Mouse (Mus musculus) limb, embryonic 14.5 days (tissue): ENCODE data around the gene Fgfr2. TPM values are rescaled to one million over a fixed set of nuclear protein-coding genes. Genes with fewer than 3 reads are reported as not detected.
A peak's percentile ranks its signal among the peaks of the same experiment; 100 is the strongest.
"Not testable (repeated sequence)": the region's sequence is repeated elsewhere in the genome, so short reads cannot be mapped to it uniquely, and the experiment has no call there.

Experiments used
- ATAC-seq: fragments of 200-750 bp; cut with Nextera tagmentation; 2 replicates; pipeline ENCODE4 v1.8.0; 2017; ENCODE audit warnings: low read depth, moderate number of reproducible peaks, moderate TSS enrichment; ENCODE audit not compliant: low FRiP score
- DNase-seq: peaks from one replicate; pipeline ENCODE4 v3.0.0-alpha.2; 2015; ENCODE audit warnings: low spot score
- H3K27ac ChIP-seq: fragments of 300-500 bp; sonication (generic); replicated peaks from 2 replicates; pipeline ENCODE4 v1.5.1; 2014; ENCODE audit warnings: low read depth, mild to moderate bottlenecking, low read length, moderate library complexity, mixed read lengths
- H3K27me3 ChIP-seq: fragments of 300-500 bp; sonication (generic); 2 replicates; pipeline ENCODE4 v1.6.1; 2014; ENCODE audit warnings: low read length, mixed read lengths; ENCODE audit not compliant: control insufficient read depth, insufficient read depth
- H3K36me3 ChIP-seq: fragments of 300-500 bp; sonication (generic); 2 replicates; pipeline ENCODE4 v1.6.1; 2014; ENCODE audit warnings: mild to moderate bottlenecking, low read length, moderate library complexity, mixed read lengths; ENCODE audit not compliant: control insufficient read depth, insufficient read depth
- H3K4me1 ChIP-seq: fragments of 300-500 bp; sonication (generic); 2 replicates; pipeline ENCODE4 v1.6.1; 2014; ENCODE audit warnings: antibody characterized with exemption, low read length, mixed read lengths; ENCODE audit not compliant: control insufficient read depth, insufficient read depth
- H3K4me2 ChIP-seq: fragments of 300-500 bp; sonication (generic); replicated peaks from 2 replicates; pipeline ENCODE4 v1.6.1; 2014; ENCODE audit warnings: low read depth, mild to moderate bottlenecking, low read length, moderate library complexity; ENCODE audit not compliant: severe bottlenecking
- H3K4me3 ChIP-seq: fragments of 300-500 bp; sonication (generic); replicated peaks from 2 replicates; pipeline ENCODE4 v1.5.1; 2014; ENCODE audit warnings: low read length
- H3K9ac ChIP-seq: fragments of 300-500 bp; sonication (generic); 2 replicates; pipeline ENCODE4 v1.6.1; 2014; ENCODE audit warnings: mild to moderate bottlenecking, low read depth, low read length, moderate library complexity; ENCODE audit not compliant: severe bottlenecking
- H3K9me3 ChIP-seq: fragments of 300-500 bp; sonication (generic); 2 replicates; pipeline ENCODE4 v1.6.1; 2016; ENCODE audit warnings: low read length; ENCODE audit not compliant: control insufficient read depth
- POLR2A ChIP-seq: fragments of 200-500 bp; IDR thresholded peaks from 2 replicates; pipeline ENCODE4 v1.8.0; 2012; ENCODE audit warnings: inconsistent platforms, mild to moderate bottlenecking, moderate library complexity, borderline replicate concordance; ENCODE audit not compliant: insufficient read depth, insufficient read length; ENCODE audit errors: extremely low read depth
- WGBS: fragments of 180-500 bp; shearing (Covaris S2); extraction: QIAGEN DNeasy Blood & Tissue Kit; methylation state at CpG from one replicate; pipeline ENCODE4 v1.1.7; 2014; 5-methylcytosine and 5-hydroxymethylcytosine counted together
- polyA plus RNA-seq, 2 experiments: library from polyadenylated mRNA; depleted of rRNA in 1 of 2; stranded (reverse) in 1 of 2; unstranded in 1 of 2; fragments of >200 nt; fragmentation: Nextera tagmentation in 1 of 2; extraction: Ambion mirVana in 1 of 2; gene quantifications; 2 replicates each; pipeline versions ENCODE4 v1.2.1 to v1.2.3; 2012 to 2014

Fgfr2 gene
- polyA plus RNA-seq, 2 experiments = 131 to 133 TPM

DNA sequence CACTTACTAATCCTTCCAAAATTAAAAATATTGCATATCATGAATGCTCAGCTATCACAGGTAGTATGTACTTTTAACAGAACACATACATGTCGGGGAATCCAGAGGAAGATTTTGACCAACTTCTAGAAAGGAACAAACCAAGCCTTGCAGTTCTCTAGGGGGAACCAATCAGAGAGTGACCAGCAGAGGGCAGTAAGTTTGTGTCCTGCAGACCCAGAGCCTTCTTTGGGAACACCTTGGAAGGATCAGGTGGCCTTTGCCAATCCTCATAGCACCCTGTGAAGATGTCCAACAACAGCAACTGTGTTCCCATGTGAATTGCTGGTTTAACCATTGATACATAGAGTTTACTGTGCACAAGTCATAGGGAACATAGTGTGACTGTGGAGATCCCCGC lies 2060.6 kb downstream of the Fgfr2 start:
- Histone ChIP-seq H3K27me3 (no peaks in the 10 kb centered on the region), H3K4me3 (no peak overlapping the region), H3K36me3 (no peaks in the 10 kb centered on the region), H3K9me3 (no peaks in the 10 kb centered on the region), H3K9ac (no peak overlapping the region), H3K4me2 (no peak overlapping the region), H3K4me1 (no peaks in the 10 kb centered on the region), H3K27ac (no peak overlapping the region)
- ATAC-seq (no peak), DNase-seq (no peak)
- 91% methylated on average over 2 of the region's 2 CpGs for WGBS
- no peak for TF ChIP-seq POLR2A

DNA sequence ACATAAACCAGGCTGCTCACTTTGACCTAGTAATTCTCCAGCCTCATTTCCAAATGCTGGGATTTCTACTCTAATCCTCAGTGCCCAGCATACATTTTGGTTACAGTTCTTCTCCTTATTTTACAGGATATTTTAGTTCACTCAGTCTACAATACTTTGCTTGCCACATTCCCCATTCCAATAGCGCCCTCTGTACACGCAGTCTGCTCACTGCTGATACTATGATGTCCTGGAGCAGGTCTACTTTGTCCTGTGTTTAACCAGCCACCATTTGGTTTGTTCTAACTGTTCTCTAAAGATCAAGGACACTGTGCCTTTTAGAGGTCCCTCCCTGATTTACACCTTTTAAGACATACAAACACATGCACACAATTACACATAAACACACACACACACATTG lies 2063.3 kb downstream of the Fgfr2 start:
- H3K27me3 ChIP-seq, ATAC-seq, H3K9me3 ChIP-seq, H3K9ac ChIP-seq, H3K4me2 ChIP-seq, H3K27ac ChIP-seq, H3K36me3 ChIP-seq, H3K4me3 ChIP-seq, H3K4me1 ChIP-seq: not testable (repeated sequence)
- DNase-seq = peak; percentile 25
- 64% methylated on average over 2 of the region's 2 CpGs for WGBS

DNA sequence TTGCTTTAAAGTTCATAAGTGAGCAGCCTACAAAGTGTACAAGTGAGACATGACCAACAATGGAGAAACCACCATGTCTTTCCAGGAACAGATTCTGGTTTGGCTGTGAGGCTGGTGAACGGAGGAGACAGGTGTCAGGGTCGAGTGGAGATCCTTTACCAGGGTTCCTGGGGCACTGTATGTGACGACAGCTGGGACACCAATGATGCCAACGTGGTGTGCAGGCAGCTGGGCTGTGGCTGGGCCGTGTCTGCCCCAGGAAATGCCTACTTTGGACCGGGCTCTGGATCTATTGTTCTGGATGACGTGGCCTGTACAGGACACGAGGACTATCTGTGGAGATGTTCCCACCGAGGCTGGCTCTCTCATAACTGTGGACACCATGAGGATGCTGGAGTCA lies 2065.2 kb downstream of the Fgfr2 start:
- H3K4me3 ChIP-seq, DNase-seq, H3K9ac ChIP-seq, H3K36me3 ChIP-seq, H3K27ac ChIP-seq, H3K27me3 ChIP-seq, H3K4me1 ChIP-seq, H3K9me3 ChIP-seq, ATAC-seq, H3K4me2 ChIP-seq: not testable (repeated sequence)
- WGBS = 86% methylated on average over 8 of the region's 9 CpGs

- TF ChIP-seq POLR2A = no peak
- Histone ChIP-seq H3K9ac (no peak overlapping the region), H3K36me3 (no peaks in the 10 kb centered on the region), H3K27me3 (no peaks in the 10 kb centered on the region), H3K4me2 (no peak overlapping the region), H3K4me1 (no peaks in the 10 kb centered on the region), H3K4me3 (no peak overlapping the region), H3K9me3 (no peaks in the 10 kb centered on the region), H3K27ac (no peak overlapping the region)
- DNase-seq (peak; percentile 10), ATAC-seq (no peak)
Observed at GRCm38 (mm10) chr7:131054808-131055370, 2068.3 kb downstream of the Fgfr2 start.

- DNase-seq, ATAC-seq, H3K9ac ChIP-seq, H3K9me3 ChIP-seq, H3K27me3 ChIP-seq, H3K4me1 ChIP-seq, H3K4me2 ChIP-seq, H3K27ac ChIP-seq, H3K36me3 ChIP-seq, H3K4me3 ChIP-seq: not testable (repeated sequence)
- 82% methylated on average over 8 of the region's 8 CpGs for WGBS
Observed at GRCm38 (mm10) chr7:131049829-131050228, 2073.3 kb downstream of the Fgfr2 start.

- not testable (repeated sequence) for H3K27me3 ChIP-seq, H3K4me2 ChIP-seq, H3K9ac ChIP-seq, ATAC-seq, H3K9me3 ChIP-seq, H3K36me3 ChIP-seq, H3K4me3 ChIP-seq, H3K4me1 ChIP-seq, H3K27ac ChIP-seq, DNase-seq
- WGBS = 31% methylated on average over 3 of the region's 3 CpGs
Observed at GRCm38 (mm10) chr7:131045258-131045835, 2077.8 kb downstream of the Fgfr2 start.
